9 mouse cellular contexts compared by ENCODE assay signal in genomic region chr3:134829531-134829921, GRCm38 (mm10). TPM values are rescaled to one million over a fixed set of nuclear protein-coding genes. Genes with fewer than 3 reads are reported as not detected.
DNase-seq lines count a peak whose midpoint lies in the region; ATAC-seq and TF ChIP-seq lines count a peak whose summit lies in the region.
"Had no signal": no experiment of that assay in that cellular context is flagged by ENCODE, and none has a peak within 500 bp of the region (broad histone marks: within the 10 kb centered on the region; RNA-seq: fewer than 3 reads in every experiment).

No protein-coding gene starts in this region.

- H3K4me3 ChIP-seq in heart, postnatal 0 days (ENCODE audit: low read depth, low read length): peak overlapping the region; percentile 29
- H3K4me3 ChIP-seq in midbrain, embryonic 12.5 days: peak overlapping the region; percentile 49

- peak overlapping the region; percentile 59 for H3K4me2 ChIP-seq in heart, postnatal 0 days (ENCODE audit: low read depth, low read length)
- peak overlapping the region; percentile 80 for H3K4me2 ChIP-seq in midbrain, embryonic 12.5 days (replicated peaks)

- peaks cover 7% of the 10 kb centered on the region; the same call in 1 of the 2 replicates for H3K4me1 ChIP-seq in heart, postnatal 0 days (ENCODE audit: control insufficient read depth, insufficient read depth)
- peaks cover 3% of the 10 kb centered on the region; the same call in 1 of the 2 replicates for H3K4me1 ChIP-seq in midbrain, embryonic 12.5 days

- intact Hi-C loops in heart, postnatal 36 days (cut with DNase I): no loop called here

- 10% methylated on average over 13 of the region's 13 CpGs for WGBS in heart, postnatal 0 days
- WGBS in midbrain, embryonic 12.5 days: 12% methylated on average over 13 of the region's 13 CpGs

- H3K27ac ChIP-seq in heart, postnatal 0 days (ENCODE audit: low read depth): no peak overlapping the region
- no peak overlapping the region for H3K27ac ChIP-seq in midbrain, embryonic 12.5 days (replicated peaks)

- no peaks in the 10 kb centered on the region for H3K36me3 ChIP-seq in heart, postnatal 0 days (replicated peaks; ENCODE audit: control insufficient read depth, insufficient read depth, low read length)
- no peaks in the 10 kb centered on the region for H3K36me3 ChIP-seq in midbrain, embryonic 12.5 days

- no peaks in the 10 kb centered on the region for H3K9me3 ChIP-seq in heart, postnatal 0 days (replicated peaks; ENCODE audit: control insufficient read depth, low read length)
- H3K9me3 ChIP-seq in midbrain, embryonic 12.5 days: no peaks in the 10 kb centered on the region

- no peak for TF ChIP-seq CTCF in heart, postnatal 0 days (IDR thresholded peaks at IDR 0.05; ENCODE audit: low read depth)

- no peak for TF ChIP-seq EP300 in heart, postnatal 0 days (IDR thresholded peaks at IDR 0.05; ENCODE audit: low read depth)

- peaks cover 17% of the 10 kb centered on the region for H3K27me3 ChIP-seq in heart, postnatal 0 days (ENCODE audit: control insufficient read depth, insufficient read depth, low read length)
- H3K27me3 ChIP-seq in midbrain, embryonic 12.5 days: peaks cover 12% of the 10 kb centered on the region; the same call in 1 of the 2 replicates

- H3K9ac ChIP-seq in heart, postnatal 0 days (replicated peaks; ENCODE audit: low read depth, low read length): no peak overlapping the region
- no peak overlapping the region for H3K9ac ChIP-seq in midbrain, embryonic 12.5 days (replicated peaks)

- DNase-seq in heart, postnatal 0 days (ENCODE audit: low spot score): no peak
- DNase-seq in heart, postnatal 36 days: no peak
- peak; percentile 7 for DNase-seq in Muller cell, postnatal 12 days (ENCODE audit: inconsistent ontology term)
- DNase-seq in frontal cortex, postnatal 36 days (ENCODE audit: low spot score in 2 of 2): peak; percentile 0 to 4
- no peak for DNase-seq in adipocyte (ENCODE audit: low spot score)
- DNase-seq in cerebellum, adult 11 months: no peak
- DNase-seq in gastrocnemius, adult 8-10 months (ENCODE audit: low spot score in 2 of 2): no peak
- DNase-seq: thymus, postnatal 36 days had no signal

- ATAC-seq in heart, postnatal 0 days (ENCODE audit: insufficient read depth, low read depth): no peak
- no peak; the same call in 1 of the 2 replicates for ATAC-seq in midbrain, embryonic 12.5 days (ENCODE audit: low FRiP score, low read depth)

RNA-seq across cellular contexts. Expression of gene Tacr3, which starts 0.7 kb away (rescaled TPM):
- not detected in 2 replicates for total RNA-seq in heart, postnatal 0 days (2014; rRNA removed; ENCODE audit: low replicate concordance)
- not detected in 2 replicates for polyA plus RNA-seq in heart, postnatal 0 days (2015; fragmentation: Nextera tagmentation; extraction: Ambion mirVana)
- not detected for total RNA-seq in heart, postnatal 36 days (2021)
- polyA plus RNA-seq in midbrain, embryonic 12.5 days (2016; fragmentation: Nextera tagmentation; extraction: Ambion mirVana): 1.1 TPM in 2 replicates
- total RNA-seq in gastrocnemius, adult 8-10 months (2022): not detected

Comparison
In these comparisons a context has a peak if more than half of its experiments do, and no peak if none do; other contexts are left out.
1. DNase-seq: peak in Muller cell, postnatal 12 days (single experiment) and frontal cortex, postnatal 36 days (2 of 2); none in heart, postnatal 0 days (single experiment), heart, postnatal 36 days (0 of 2), adipocyte (single experiment), cerebellum, adult 11 months (single experiment) and gastrocnemius, adult 8-10 months (0 of 2).